In genomic region chr12:54696242-54697002, GRCm38 (mm10) we compare ENCODE assay signal across 8 mouse cellular contexts. TPM values are rescaled to one million over a fixed set of nuclear protein-coding genes. Genes with fewer than 3 reads are reported as not detected.
A peak's percentile ranks its signal among the peaks of the same experiment; 100 is the strongest.
DNase-seq lines count a peak whose midpoint lies in the region; ATAC-seq and TF ChIP-seq lines count a peak whose summit lies in the region.

No protein-coding gene starts in this region.

- peak; percentile 90 for ATAC-seq in lung, postnatal 0 days

- H3K4me1 ChIP-seq in hindbrain, embryonic 10.5 days (replicated peaks), result peaks cover 9% of the 10 kb centered on the region; the same call in 1 of the 2 replicates
- H3K4me1 ChIP-seq in lung, postnatal 0 days (ENCODE audit: insufficient read depth, low read depth, low read length), result no peaks in the 10 kb centered on the region; the same call in 1 of the 2 replicates

- peak; percentile 76 for DNase-seq in MEL-GATA-1-ER (ENCODE audit: extremely low read depth, low read depth)
- peak; percentile 93 for DNase-seq in cerebellum, adult 8-10 months
- DNase-seq in forelimb bud, embryonic 11.5 days (ENCODE audit: low read depth, low spot score), result peak; percentile 96
- DNase-seq in hindbrain, embryonic 10.5 days (ENCODE audit: low spot score), result peak; percentile 93
- peak; percentile 96 for DNase-seq in layer of hippocampus, adult 9-11 months
- DNase-seq in lung, postnatal 0 days (ENCODE audit: low spot score), result peak; percentile 97
- peak; percentile 89 for DNase-seq in ovary, postnatal 14 days (ENCODE audit: low spot score)
- DNase-seq in thymus, postnatal 14 days, result peak; percentile 97

- peaks cover 13% of the 10 kb centered on the region; the same call in 1 of the 2 replicates for H3K36me3 ChIP-seq in hindbrain, embryonic 10.5 days
- H3K36me3 ChIP-seq in lung, postnatal 0 days (ENCODE audit: insufficient read depth, low read length), result 0 out of 2 replicates have a peak, but pooled peaks cover 5% of the 10 kb centered on the region

- no peak for TF ChIP-seq CTCF in lung, postnatal 0 days (IDR thresholded peaks at IDR 0.05)

- peak; percentile 76 for TF ChIP-seq EP300 in lung, postnatal 0 days (IDR thresholded peaks at IDR 0.05)

- H3K27ac ChIP-seq in hindbrain, embryonic 10.5 days, result peak overlapping the region; percentile 95
- H3K27ac ChIP-seq in lung, postnatal 0 days (ENCODE audit: low read length), result peak overlapping the region; percentile 99

- peak overlapping the region; percentile 63 for H3K4me2 ChIP-seq in lung, postnatal 0 days (replicated peaks; ENCODE audit: low read depth, low read length)

- no peaks in the 10 kb centered on the region for H3K27me3 ChIP-seq in hindbrain, embryonic 10.5 days (ENCODE audit: insufficient read depth, poor library complexity, severe bottlenecking)
- H3K27me3 ChIP-seq in lung, postnatal 0 days (replicated peaks; ENCODE audit: insufficient read depth, low read length), result no peaks in the 10 kb centered on the region

- peak overlapping the region; percentile 75 for H3K9ac ChIP-seq in lung, postnatal 0 days (replicated peaks; ENCODE audit: low read depth)

- H3K4me3 ChIP-seq in hindbrain, embryonic 10.5 days, result peak overlapping the region; percentile 80
- H3K4me3 ChIP-seq in lung, postnatal 0 days (ENCODE audit: low read depth, low read length), result peak overlapping the region; percentile 67

- WGBS in hindbrain, embryonic 10.5 days, result under 1% methylated on average over 32 of the region's 32 CpGs
- under 1% methylated on average over 32 of the region's 32 CpGs for WGBS in lung, postnatal 0 days

- no peaks in the 10 kb centered on the region for H3K9me3 ChIP-seq in hindbrain, embryonic 10.5 days
- no peaks in the 10 kb centered on the region for H3K9me3 ChIP-seq in lung, postnatal 0 days (ENCODE audit: low read length)

RNA-seq across cellular contexts. Expression of gene Eapp, which starts 0.7 kb away (rescaled TPM):
- 74.2 and 75.9 TPM in 2 replicates for polyA plus RNA-seq in hindbrain, embryonic 10.5 days (2016; fragmentation: Nextera tagmentation; extraction: Ambion mirVana)
- 80.8 and 82.5 TPM in 2 replicates for polyA plus RNA-seq in lung, postnatal 0 days (2015; fragmentation: Nextera tagmentation; extraction: Ambion mirVana)

RNA-seq across cellular contexts. Expression of gene Sptssa, which starts 40.0 kb away (rescaled TPM):
- 164 TPM in 2 replicates for polyA plus RNA-seq in hindbrain, embryonic 10.5 days (2016; fragmentation: Nextera tagmentation; extraction: Ambion mirVana)
- 134 and 155 TPM in 2 replicates for polyA plus RNA-seq in lung, postnatal 0 days (2015; fragmentation: Nextera tagmentation; extraction: Ambion mirVana)

Comparison
In these comparisons a context has a peak if more than half of its experiments do, and no peak if none do; other contexts are left out.
1. Peak in every context shown above with its lines: DNase-seq, ATAC-seq, H3K4me3 ChIP-seq and H3K27ac ChIP-seq.